Mouse (Mus musculus): ENCODE data around the gene Otogl. TPM values are rescaled to one million over a fixed set of nuclear protein-coding genes. Genes with fewer than 3 reads are reported as not detected.

Otogl gene
- polyA plus RNA-seq, 1 experiment = 0.06 TPM

DNA sequence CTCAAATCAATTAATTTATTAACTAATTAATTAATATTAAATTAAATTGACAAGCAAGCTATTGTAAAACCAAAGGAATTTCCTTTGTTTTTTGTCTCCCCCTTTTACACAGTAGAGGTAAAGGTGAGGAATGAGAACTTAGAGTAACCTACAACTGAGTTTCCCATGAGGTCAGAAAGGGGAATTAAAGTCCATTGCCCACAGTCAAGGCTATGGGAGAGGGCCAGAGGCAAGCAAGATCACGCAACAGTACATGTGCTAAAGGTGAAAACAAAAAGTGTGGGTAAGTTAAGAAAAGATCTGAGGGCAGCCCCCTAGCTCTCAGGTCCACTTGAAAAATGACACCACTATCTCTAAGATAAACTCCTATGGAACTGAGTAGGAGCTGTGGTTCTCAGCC lies 9.2 kb upstream of the Otogl start:
- Histone ChIP-seq H3K4me3 (no peak overlapping the region), H3K27me3 (ENCODE audit: control insufficient read depth, insufficient read depth, insufficient read length) (no peaks in the 10 kb centered on the region), H3K79me2 (ENCODE audit: control insufficient read depth, insufficient read depth) (no peaks in the 10 kb centered on the region), H3K4me2 (ENCODE audit: low read depth) (no peak overlapping the region), H3ac (ENCODE audit: control insufficient read depth, insufficient read length) (no peak overlapping the region), H3K36me3 (ENCODE audit: control insufficient read depth, insufficient read depth) (no peaks in the 10 kb centered on the region)
- TF ChIP-seq POLR2A (IDR thresholded peaks at IDR 0.05; ENCODE audit: insufficient read length, low read depth) = no peak
- TF ChIP-seq POLR2AphosphoS2 (IDR thresholded peaks at IDR 0.05; ENCODE audit: insufficient read length, low read depth) = no peak
- TF ChIP-seq E2F4 (IDR thresholded peaks at IDR 0.05; ENCODE audit: insufficient read depth) = no peak
- no peak for TF ChIP-seq MYOD1 (IDR thresholded peaks at IDR 0.05; ENCODE audit: control insufficient read depth in 1 of 3, insufficient read length in 2 of 3, low read depth in 2 of 3)
- TF ChIP-seq TCF12 (IDR thresholded peaks at IDR 0.05; ENCODE audit: insufficient read depth, poor library complexity, severe bottlenecking) = no peak
- TF ChIP-seq REST (IDR thresholded peaks at IDR 0.05; ENCODE audit: insufficient read depth, insufficient read length) = no peak
- no peak for TF ChIP-seq CEBPB (IDR thresholded peaks at IDR 0.05; ENCODE audit: insufficient read depth, poor library complexity, severe bottlenecking)
- TF ChIP-seq TCF3 (IDR thresholded peaks at IDR 0.05; ENCODE audit: insufficient read length, low read depth) = no peak
- no peak for TF ChIP-seq SRF (IDR thresholded peaks at IDR 0.05; ENCODE audit: control insufficient read depth, insufficient read length, low read depth)
- TF ChIP-seq MAX (IDR thresholded peaks at IDR 0.05; ENCODE audit: low read depth) = no peak
- TF ChIP-seq MYOG (IDR thresholded peaks at IDR 0.05; ENCODE audit: control insufficient read depth in 1 of 3, insufficient read depth in 1 of 3, insufficient read length in 2 of 3, low read depth in 2 of 3) = no peak
- no peak for TF ChIP-seq USF1 (IDR thresholded peaks at IDR 0.05; ENCODE audit: low read depth)

GRCm38 (mm10) chr10:107913013-107913412 lies 1.1 kb upstream of the Otogl start:
- Histone ChIP-seq H3K27me3 (ENCODE audit: control insufficient read depth, insufficient read depth, insufficient read length) (no peaks in the 10 kb centered on the region), H3K36me3 (ENCODE audit: control insufficient read depth, insufficient read depth) (no peaks in the 10 kb centered on the region), H3K4me3 (no peak overlapping the region), H3ac (ENCODE audit: control insufficient read depth, insufficient read length) (no peak overlapping the region), H3K4me2 (ENCODE audit: low read depth) (no peak overlapping the region), H3K79me2 (ENCODE audit: control insufficient read depth, insufficient read depth) (no peaks in the 10 kb centered on the region)
- no peak for TF ChIP-seq MYOG (IDR thresholded peaks at IDR 0.05; ENCODE audit: control insufficient read depth in 1 of 3, insufficient read depth in 1 of 3, insufficient read length in 2 of 3, low read depth in 2 of 3)
- TF ChIP-seq TCF3 (IDR thresholded peaks at IDR 0.05; ENCODE audit: insufficient read length, low read depth) = no peak
- TF ChIP-seq MAX (IDR thresholded peaks at IDR 0.05; ENCODE audit: low read depth) = no peak
- no peak for TF ChIP-seq POLR2A (IDR thresholded peaks at IDR 0.05; ENCODE audit: insufficient read length, low read depth)
- no peak for TF ChIP-seq CEBPB (IDR thresholded peaks at IDR 0.05; ENCODE audit: insufficient read depth, poor library complexity, severe bottlenecking)
- no peak for TF ChIP-seq MYOD1 (IDR thresholded peaks at IDR 0.05; ENCODE audit: control insufficient read depth in 1 of 3, insufficient read length in 2 of 3, low read depth in 2 of 3)

- no peaks in the 10 kb centered on the region for H3K27me3 ChIP-seq (ENCODE audit: control insufficient read depth, insufficient read depth, insufficient read length)
- TF ChIP-seq CEBPB (IDR thresholded peaks at IDR 0.05; ENCODE audit: insufficient read depth, poor library complexity, severe bottlenecking) = no peak
- no peak for TF ChIP-seq MYOG (IDR thresholded peaks at IDR 0.05; ENCODE audit: control insufficient read depth in 1 of 3, insufficient read depth in 1 of 3, insufficient read length in 2 of 3, low read depth in 2 of 3)
- no peak for TF ChIP-seq POLR2AphosphoS2 (IDR thresholded peaks at IDR 0.05; ENCODE audit: insufficient read length, low read depth)
- H3K4me3 ChIP-seq = no peak overlapping the region
- peak overlapping the region; percentile 70 for H3K4me2 ChIP-seq (ENCODE audit: low read depth)
- no peaks in the 10 kb centered on the region for H3K36me3 ChIP-seq (ENCODE audit: control insufficient read depth, insufficient read depth)
- H3K79me2 ChIP-seq (ENCODE audit: control insufficient read depth, insufficient read depth) = no peaks in the 10 kb centered on the region
- H3ac ChIP-seq (ENCODE audit: control insufficient read depth, insufficient read length) = no peak overlapping the region
These were observed 5.5 kb downstream of the Otogl start for GRCm38 (mm10) chr10:107906453-107906852.

GRCm38 (mm10) chr10:107905274-107906034 lies 6.5 kb downstream of the Otogl start:
- Histone ChIP-seq H3K79me2 (ENCODE audit: control insufficient read depth, insufficient read depth) (no peaks in the 10 kb centered on the region), H3K36me3 (ENCODE audit: control insufficient read depth, insufficient read depth) (no peaks in the 10 kb centered on the region), H3K27me3 (ENCODE audit: control insufficient read depth, insufficient read depth, insufficient read length) (no peaks in the 10 kb centered on the region), H3ac (ENCODE audit: control insufficient read depth, insufficient read length) (no peak overlapping the region), H3K4me3 (no peak overlapping the region), H3K4me2 (ENCODE audit: low read depth) (peak overlapping the region; percentile 70)
- TF ChIP-seq CEBPB (IDR thresholded peaks at IDR 0.05; ENCODE audit: insufficient read depth, poor library complexity, severe bottlenecking) (no peak), POLR2AphosphoS2 (IDR thresholded peaks at IDR 0.05; ENCODE audit: insufficient read length, low read depth) (no peak), SRF (IDR thresholded peaks at IDR 0.05; ENCODE audit: control insufficient read depth, insufficient read length, low read depth) (no peak), REST (IDR thresholded peaks at IDR 0.05; ENCODE audit: insufficient read depth, insufficient read length) (no peak), TCF12 (IDR thresholded peaks at IDR 0.05; ENCODE audit: insufficient read depth, poor library complexity, severe bottlenecking) (no peak), MYOD1 (IDR thresholded peaks at IDR 0.05; ENCODE audit: control insufficient read depth in 1 of 3, insufficient read length in 2 of 3, low read depth in 2 of 3) (no peak), E2F4 (IDR thresholded peaks at IDR 0.05; ENCODE audit: insufficient read depth) (no peak), TCF3 (IDR thresholded peaks at IDR 0.05; ENCODE audit: insufficient read length, low read depth) (no peak), MYOG (IDR thresholded peaks at IDR 0.05; ENCODE audit: control insufficient read depth in 1 of 3, insufficient read depth in 1 of 3, insufficient read length in 2 of 3, low read depth in 2 of 3) (no peak), POLR2A (IDR thresholded peaks at IDR 0.05; ENCODE audit: insufficient read length, low read depth) (no peak), MAX (IDR thresholded peaks at IDR 0.05; ENCODE audit: low read depth) (no peak), USF1 (IDR thresholded peaks at IDR 0.05; ENCODE audit: low read depth) (no peak)

DNA sequence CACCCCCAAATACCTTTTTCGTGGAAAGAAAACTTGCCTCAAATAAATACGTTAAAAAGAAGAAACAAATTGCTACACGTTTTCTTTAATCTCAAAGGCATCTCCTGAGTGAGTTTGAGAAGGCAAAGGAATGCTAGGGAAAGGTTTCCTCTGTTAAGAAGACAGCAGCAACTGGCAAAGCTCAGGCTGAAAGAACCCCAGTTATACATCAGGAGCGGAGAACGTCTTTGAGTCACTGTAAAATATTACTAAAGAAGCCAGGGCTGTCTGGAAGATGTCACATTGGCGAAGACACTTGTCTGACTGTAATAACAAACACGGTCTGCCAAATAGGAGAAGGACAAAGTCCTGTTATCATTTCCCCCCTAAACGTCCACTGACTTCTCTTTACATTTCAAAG lies 10.0 kb downstream of the Otogl start:
- no peak for TF ChIP-seq MYOD1 (IDR thresholded peaks at IDR 0.05; ENCODE audit: control insufficient read depth in 1 of 3, insufficient read length in 2 of 3, low read depth in 2 of 3)
- no peak for TF ChIP-seq TCF12 (IDR thresholded peaks at IDR 0.05; ENCODE audit: insufficient read depth, poor library complexity, severe bottlenecking)
- TF ChIP-seq POLR2AphosphoS2 (IDR thresholded peaks at IDR 0.05; ENCODE audit: insufficient read length, low read depth) = no peak
- TF ChIP-seq E2F4 (IDR thresholded peaks at IDR 0.05; ENCODE audit: insufficient read depth) = no peak
- no peak for TF ChIP-seq CEBPB (IDR thresholded peaks at IDR 0.05; ENCODE audit: insufficient read depth, poor library complexity, severe bottlenecking)
- TF ChIP-seq POLR2A (IDR thresholded peaks at IDR 0.05; ENCODE audit: insufficient read length, low read depth) = no peak
- no peak for TF ChIP-seq MAX (IDR thresholded peaks at IDR 0.05; ENCODE audit: low read depth)
- no peak for TF ChIP-seq SRF (IDR thresholded peaks at IDR 0.05; ENCODE audit: control insufficient read depth, insufficient read length, low read depth)
- no peak for TF ChIP-seq USF1 (IDR thresholded peaks at IDR 0.05; ENCODE audit: low read depth)
- TF ChIP-seq TCF3 (IDR thresholded peaks at IDR 0.05; ENCODE audit: insufficient read length, low read depth) = no peak
- no peak for TF ChIP-seq REST (IDR thresholded peaks at IDR 0.05; ENCODE audit: insufficient read depth, insufficient read length)
- no peak for TF ChIP-seq MYOG (IDR thresholded peaks at IDR 0.05; ENCODE audit: control insufficient read depth in 1 of 3, insufficient read depth in 1 of 3, insufficient read length in 2 of 3, low read depth in 2 of 3)
- no peak overlapping the region for H3K4me2 ChIP-seq (ENCODE audit: low read depth)

More for the DNA sequence above, 10.0 kb downstream of the Otogl start:
- Histone ChIP-seq H3ac (ENCODE audit: control insufficient read depth, insufficient read length) (no peak overlapping the region), H3K36me3 (ENCODE audit: control insufficient read depth, insufficient read depth) (no peaks in the 10 kb centered on the region), H3K27me3 (ENCODE audit: control insufficient read depth, insufficient read depth, insufficient read length) (no peaks in the 10 kb centered on the region), H3K4me3 (no peak overlapping the region), H3K79me2 (ENCODE audit: control insufficient read depth, insufficient read depth) (no peaks in the 10 kb centered on the region)

All from myocyte (in vitro differentiated cells).